Mouse (Mus musculus) right cerebral cortex, adult 18-20 months (tissue): ENCODE data around the gene Dusp1.

Experiments
- DNase-seq: peaks from one replicate; pipeline ENCODE4 v3.0.0; 2022; ENCODE audit warnings: mixed read lengths

The Dusp1 gene

GRCm38 (mm10) chr17:26494642-26495468 lies 67.1 kb downstream of the Dusp1 start:
- no peak for DNase-seq

- no peak for DNase-seq
Observed at GRCm38 (mm10) chr17:26492246-26492645, 69.7 kb downstream of the Dusp1 start.

GRCm38 (mm10) chr17:26490910-26491309 lies 71.0 kb downstream of the Dusp1 start:
- no peak for DNase-seq

GRCm38 (mm10) chr17:26490072-26490471 lies 71.9 kb downstream of the Dusp1 start:
- no peak for DNase-seq

GRCm38 (mm10) chr17:26488711-26489403 lies 73.1 kb downstream of the Dusp1 start:
- DNase-seq = no peak

- no peak for DNase-seq
Observed at GRCm38 (mm10) chr17:26487917-26488316, 74.0 kb downstream of the Dusp1 start.

GRCm38 (mm10) chr17:26487266-26487665 lies 74.7 kb downstream of the Dusp1 start:
- no peak for DNase-seq

GRCm38 (mm10) chr17:26484626-26485421 lies 77.1 kb downstream of the Dusp1 start:
- no peak for DNase-seq

GRCm38 (mm10) chr17:26480956-26481355 lies 81.0 kb downstream of the Dusp1 start:
- no peak for DNase-seq

GRCm38 (mm10) chr17:26479619-26480018 lies 82.3 kb downstream of the Dusp1 start:
- DNase-seq = no peak

GRCm38 (mm10) chr17:26478672-26479071 lies 83.3 kb downstream of the Dusp1 start:
- DNase-seq = no peak

- no peak for DNase-seq
Observed at GRCm38 (mm10) chr17:26476871-26477270, 85.1 kb downstream of the Dusp1 start.

GRCm38 (mm10) chr17:26468102-26468894 lies 93.6 kb downstream of the Dusp1 start:
- DNase-seq = no peak

- DNase-seq = no peak
Observed at GRCm38 (mm10) chr17:26467619-26468018, 94.3 kb downstream of the Dusp1 start.

GRCm38 (mm10) chr17:26466741-26467150 lies 95.2 kb downstream of the Dusp1 start:
- peak; percentile 60 for DNase-seq

GRCm38 (mm10) chr17:26464972-26465371 lies 97.0 kb downstream of the Dusp1 start:
- DNase-seq = no peak

GRCm38 (mm10) chr17:26464481-26464880 lies 97.4 kb downstream of the Dusp1 start:
- no peak for DNase-seq

- no peak for DNase-seq
Observed at GRCm38 (mm10) chr17:26463984-26464383, 97.9 kb downstream of the Dusp1 start.

GRCm38 (mm10) chr17:26463432-26463831 lies 98.5 kb downstream of the Dusp1 start:
- DNase-seq = no peak

GRCm38 (mm10) chr17:26462634-26463170 lies 99.2 kb downstream of the Dusp1 start:
- peak; percentile 77 for DNase-seq

GRCm38 (mm10) chr17:26458049-26458448 lies 103.9 kb downstream of the Dusp1 start:
- no peak for DNase-seq

GRCm38 (mm10) chr17:26457506-26457905 lies 104.4 kb downstream of the Dusp1 start:
- no peak for DNase-seq
